Mouse (Mus musculus) heart, adult 2 months (tissue): Measurements from ENCODE around the gene Runx3. TPM values are rescaled to one million over a fixed set of nuclear protein-coding genes. Genes with fewer than 3 reads are reported as not detected.

Experiments used
- DNase-seq, 2 experiments: peaks; one replicate each; pipeline ENCODE4 v3.0.0; 2021
- H3K27ac ChIP-seq: fragments of 200-600 bp; 2 replicates; pipeline ENCODE4 v1.8.1; 2022
- H3K27me3 ChIP-seq: fragments of 200-500 bp; 2 replicates; pipeline ENCODE4 v1.6.1; 2012; ENCODE audit warnings: mild to moderate bottlenecking, low read length, inconsistent platforms, mixed read lengths; ENCODE audit not compliant: control insufficient read depth, insufficient read depth
- H3K36me3 ChIP-seq: fragments of 200-500 bp; 2 replicates; pipeline ENCODE4 v1.6.1; 2012; ENCODE audit warnings: low read length, inconsistent platforms; ENCODE audit not compliant: control insufficient read depth, insufficient read depth
- H3K4me1 ChIP-seq: fragments of 200-500 bp; 2 replicates; pipeline ENCODE4 v1.6.1; 2011; ENCODE audit warnings: low read length; ENCODE audit not compliant: control insufficient read depth, insufficient read depth
- H3K4me3 ChIP-seq: fragments of 200-600 bp; 2 replicates; pipeline ENCODE4 v1.8.1; 2022
- H3K79me2 ChIP-seq: fragments of 200-500 bp; replicated peaks from 2 replicates; pipeline ENCODE4 v1.6.1; 2012; ENCODE audit warnings: mild to moderate bottlenecking, inconsistent platforms, low read length, moderate library complexity, mixed read lengths; ENCODE audit not compliant: control insufficient read depth, insufficient read depth
- H3K9ac ChIP-seq: fragments of 200-500 bp; 2 replicates; pipeline ENCODE4 v1.6.1; 2012; ENCODE audit warnings: low read depth, mild to moderate bottlenecking, control low read depth, inconsistent platforms, low read length, mixed read lengths
- CTCF ChIP-seq: fragments of 200-600 bp; IDR thresholded peaks from 2 replicates; pipeline ENCODE4 v1.8.1; 2022; ENCODE audit warnings: antibody characterized with exemption, mild to moderate bottlenecking, moderate library complexity
- EP300 ChIP-seq: fragments of 200-500 bp; IDR thresholded peaks from 2 replicates; pipeline ENCODE4 v1.6.1; 2011; ENCODE audit warnings: low read depth, low read length, control low read depth; ENCODE audit not compliant: insufficient read depth
- POLR2A ChIP-seq: fragments of 200-500 bp; IDR thresholded peaks from 2 replicates; pipeline ENCODE4 v1.6.1; 2011; ENCODE audit warnings: mild to moderate bottlenecking, low read depth, low read length, control low read depth; ENCODE audit not compliant: insufficient read depth
- WGBS: fragments of 180-500 bp; shearing (Covaris S2); methylation state at CpG from one replicate; pipeline ENCODE4 v1.1.7; 2018; 5-methylcytosine and 5-hydroxymethylcytosine counted together
- intact Hi-C: fragments of 180-260 bp; cut with DNase I; formaldehyde crosslinking; loops from one replicate; pipeline ENCODE4 v1.15.1; 2025
- polyA plus RNA-seq: library from polyadenylated mRNA; depleted of rRNA; stranded (reverse); fragments of >200 nt; gene quantifications from 2 replicates; pipeline ENCODE4 v1.2.3, GENCODE M21; 2012
- total RNA-seq, 2 experiments: library from RNA; stranded (reverse); gene quantifications; 2 replicates each; pipeline ENCODE4 v1.2.3; 2021

The Runx3 gene
- total and polyA plus RNA-seq, 3 experiments: 0.39 to 1.2 (median 0.97) TPM

DNA sequence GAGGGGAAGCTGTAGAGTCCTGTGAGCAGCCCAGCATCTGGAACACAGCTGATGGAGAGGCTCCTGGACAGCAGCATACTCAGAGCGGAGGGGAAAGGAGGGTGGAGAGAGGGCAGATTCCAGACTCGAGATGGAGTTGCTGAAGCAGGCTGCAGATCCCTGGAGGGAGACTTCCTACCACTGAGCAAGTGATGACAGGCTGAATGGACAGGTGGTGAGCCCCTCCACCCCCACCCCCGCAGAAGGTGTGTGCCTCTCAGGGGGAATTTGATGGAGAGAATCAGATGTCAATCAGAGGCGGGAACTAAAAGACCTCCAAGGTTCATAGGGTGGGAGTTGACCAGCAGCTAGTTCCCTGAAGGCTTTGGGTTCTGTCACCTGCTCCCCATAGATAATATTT is 13.5 kb upstream of the Runx3 start:
- no peak overlapping the region for H3K9ac ChIP-seq
- TF ChIP-seq CTCF (no peak), POLR2A (no peak), EP300 (no peak)
- 36% methylated on average over 4 of the region's 4 CpGs for WGBS
- H3K79me2 ChIP-seq: no peaks in the 10 kb centered on the region
- no peaks in the 10 kb centered on the region for H3K4me1 ChIP-seq
- H3K27ac ChIP-seq: no peak overlapping the region
- no peak overlapping the region for H3K4me3 ChIP-seq
- no peaks in the 10 kb centered on the region for H3K36me3 ChIP-seq
- intact Hi-C loops: no loop called here
- no peak for DNase-seq
- H3K27me3 ChIP-seq: no peaks in the 10 kb centered on the region; the same call in 1 of the 2 replicates

DNA sequence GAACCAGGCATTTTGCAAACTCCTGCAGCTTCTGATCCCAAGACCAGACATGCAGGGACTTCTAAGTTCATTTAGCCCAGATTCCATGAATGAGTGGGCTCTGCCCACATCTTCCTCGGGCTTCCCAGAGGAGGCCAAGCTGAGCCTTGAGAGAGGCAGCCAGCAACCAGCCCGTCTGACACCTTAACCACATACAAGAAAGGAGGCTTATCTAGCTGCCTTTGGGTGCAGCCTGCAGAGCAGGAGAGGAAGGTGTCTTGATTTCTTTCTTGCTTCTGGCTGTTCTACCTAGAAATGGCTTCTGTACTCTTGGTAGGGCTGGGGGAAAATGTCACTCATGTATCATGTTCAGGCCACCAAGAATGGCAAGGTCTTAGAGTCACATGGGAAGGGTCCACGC is 11.8 kb upstream of the Runx3 start:
- Histone ChIP-seq H3K4me1 (no peaks in the 10 kb centered on the region), H3K27me3 (no peaks in the 10 kb centered on the region; the same call in 1 of the 2 replicates), H3K79me2 (no peaks in the 10 kb centered on the region), H3K27ac (no peak overlapping the region), H3K36me3 (no peaks in the 10 kb centered on the region), H3K9ac (no peak overlapping the region), H3K4me3 (no peak overlapping the region)
- intact Hi-C loops: no loop called here
- TF ChIP-seq POLR2A (no peak), CTCF (no peak), EP300 (no peak)
- 58% methylated on average over 3 of the region's 3 CpGs for WGBS
- DNase-seq: no peak

- Histone ChIP-seq H3K9ac (no peak overlapping the region), H3K27ac (no peak overlapping the region), H3K36me3 (no peaks in the 10 kb centered on the region), H3K27me3 (no peaks in the 10 kb centered on the region), H3K4me1 (no peaks in the 10 kb centered on the region), H3K4me3 (no peak overlapping the region), H3K79me2 (no peaks in the 10 kb centered on the region)
- WGBS: 87% methylated on average over 8 of the region's 8 CpGs
- no peak for TF ChIP-seq EP300
- TF ChIP-seq POLR2A: no peak
- TF ChIP-seq CTCF: no peak
- intact Hi-C loops: no loop called here
- DNase-seq: no peak
These were observed 6.8 kb upstream of the Runx3 start for GRCm38 (mm10) chr4:135113656-135114055.

- 84% methylated on average over 10 of the region's 10 CpGs for WGBS
- H3K27ac ChIP-seq: no peak overlapping the region
- intact Hi-C loops: no loop called here
These were observed 6.2 kb upstream of the Runx3 start for GRCm38 (mm10) chr4:135114301-135114700.

DNA sequence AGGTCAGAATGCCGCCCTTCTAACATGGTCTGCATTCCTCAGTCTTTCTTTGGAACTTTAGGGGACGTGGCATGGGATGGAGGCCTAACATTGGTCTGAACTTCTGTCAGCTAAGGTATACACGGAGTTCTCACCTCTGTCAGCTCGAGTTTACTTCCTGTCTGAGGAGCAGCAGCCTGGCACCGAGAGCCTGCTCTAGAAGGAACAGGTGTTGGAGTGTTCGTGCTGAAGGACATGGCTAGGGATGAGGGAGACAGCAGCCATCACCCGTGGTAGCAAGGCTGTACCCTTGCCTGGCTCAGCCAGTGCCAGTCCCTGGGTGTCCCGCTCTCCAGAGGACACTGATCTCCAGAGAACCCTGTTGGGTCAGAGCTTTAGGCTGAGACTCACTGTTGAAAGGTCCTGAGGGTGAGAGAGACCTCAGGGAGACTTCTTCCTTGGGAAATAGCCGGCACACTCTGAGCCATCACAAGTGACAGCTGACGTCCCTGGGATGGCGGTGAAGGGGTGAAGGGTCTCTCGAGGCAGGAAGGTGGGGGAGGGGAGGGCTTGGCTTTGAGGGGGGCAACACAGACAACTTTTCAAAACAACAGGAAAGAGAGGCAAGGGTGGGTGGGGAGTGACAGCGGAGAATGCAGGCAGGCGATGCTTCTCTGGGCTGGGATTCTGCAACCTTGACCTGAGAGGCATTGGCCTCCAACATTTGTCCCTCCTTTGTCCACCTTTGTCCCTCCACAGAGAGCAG is 4.9 kb upstream of the Runx3 start:
- DNase-seq: no peak
- Histone ChIP-seq H3K36me3 (no peaks in the 10 kb centered on the region), H3K9ac (no peak overlapping the region), H3K79me2 (no peaks in the 10 kb centered on the region), H3K4me3 (no peak overlapping the region), H3K4me1 (no peaks in the 10 kb centered on the region), H3K27me3 (no peaks in the 10 kb centered on the region), H3K27ac (no peak overlapping the region)
- 50% methylated on average over 14 of the region's 14 CpGs for WGBS
- intact Hi-C loops: no loop called here
- TF ChIP-seq CTCF: no peak
- no peak for TF ChIP-seq POLR2A
- no peak for TF ChIP-seq EP300

More at GRCm38 (mm10) chr4:135114301-135114700, 6.2 kb upstream of the Runx3 start:
- no peak overlapping the region for H3K9ac ChIP-seq
- TF ChIP-seq CTCF: no peak
- no peak for DNase-seq
- no peaks in the 10 kb centered on the region for H3K27me3 ChIP-seq
- H3K79me2 ChIP-seq: no peaks in the 10 kb centered on the region
- no peaks in the 10 kb centered on the region for H3K36me3 ChIP-seq
- no peaks in the 10 kb centered on the region for H3K4me1 ChIP-seq
- no peak overlapping the region for H3K4me3 ChIP-seq

GRCm38 (mm10) chr4:135116391-135116790 is 4.1 kb upstream of the Runx3 start:
- TF ChIP-seq EP300 (no peak), POLR2A (no peak), CTCF (no peak)

More at GRCm38 (mm10) chr4:135116391-135116790, 4.1 kb upstream of the Runx3 start:
- Histone ChIP-seq H3K36me3 (no peaks in the 10 kb centered on the region), H3K4me3 (no peak overlapping the region), H3K27ac (no peak overlapping the region), H3K9ac (no peak overlapping the region), H3K79me2 (no peaks in the 10 kb centered on the region), H3K27me3 (no peaks in the 10 kb centered on the region), H3K4me1 (no peaks in the 10 kb centered on the region)
- no peak for DNase-seq
- intact Hi-C loops: no loop called here
- 76% methylated on average over 5 of the region's 5 CpGs for WGBS
